Mouse (Mus musculus) liver, postnatal 0 days (tissue): ENCODE data around the gene Pcca. TPM values are rescaled to one million over a fixed set of nuclear protein-coding genes. Genes with fewer than 3 reads are reported as not detected.

Source experiments
- ATAC-seq: fragments of 200-750 bp; cut with Nextera tagmentation; 2 replicates; pipeline ENCODE4 v1.8.0; 2017; ENCODE audit warnings: mild to moderate bottlenecking, moderate library complexity
- DNase-seq: peaks from one replicate; pipeline ENCODE4 v3.0.0-alpha.2; 2016
- H3K27ac ChIP-seq: fragments of 300-500 bp; sonication (generic); 2 replicates; pipeline ENCODE4 v1.5.1; 2014; ENCODE audit warnings: antibody characterized with exemption, moderate library complexity, mild to moderate bottlenecking, low read depth
- H3K27me3 ChIP-seq: fragments of 300-500 bp; sonication (generic); 2 replicates; pipeline ENCODE4 v1.6.1; 2014; ENCODE audit warnings: low read length, control low read depth, mixed read lengths; ENCODE audit not compliant: insufficient read depth
- H3K36me3 ChIP-seq: fragments of 300-500 bp; sonication (generic); replicated peaks from 2 replicates; pipeline ENCODE4 v1.6.1; 2014; ENCODE audit warnings: mild to moderate bottlenecking, control low read depth, low read length, moderate library complexity, mixed read lengths; ENCODE audit not compliant: insufficient read depth
- H3K4me1 ChIP-seq: fragments of 300-500 bp; sonication (generic); 2 replicates; pipeline ENCODE4 v1.6.1; 2014; ENCODE audit warnings: antibody characterized with exemption, mild to moderate bottlenecking, control low read depth; ENCODE audit not compliant: insufficient read depth
- H3K4me2 ChIP-seq: fragments of 300-500 bp; sonication (generic); 2 replicates; pipeline ENCODE4 v1.6.1; 2014; ENCODE audit warnings: low read depth, mild to moderate bottlenecking, low read length, moderate library complexity, mixed read lengths
- H3K4me3 ChIP-seq: fragments of 300-500 bp; sonication (generic); 2 replicates; pipeline ENCODE4 v1.5.1; 2014; ENCODE audit warnings: low read depth, low read length
- H3K9ac ChIP-seq: fragments of 300-500 bp; sonication (generic); replicated peaks from 2 replicates; pipeline ENCODE4 v1.6.1; 2014; ENCODE audit warnings: mild to moderate bottlenecking, moderate library complexity
- H3K9me3 ChIP-seq: fragments of 300-500 bp; sonication (generic); 2 replicates; pipeline ENCODE4 v1.6.1; 2016; ENCODE audit warnings: mild to moderate bottlenecking, control low read depth, low read length, mixed read lengths
- CTCF ChIP-seq: sonication (generic); IDR thresholded peaks from 2 replicates; pipeline ENCODE4 v1.5.1; 2016; ENCODE audit warnings: antibody characterized with exemption, low read depth
- EP300 ChIP-seq: IDR thresholded peaks from 2 replicates; pipeline ENCODE4 v1.6.1; 2016; ENCODE audit warnings: antibody characterized with exemption, low read depth, mild to moderate bottlenecking
- WGBS: fragments of 180-500 bp; shearing (Covaris S2); extraction: QIAGEN DNeasy Blood & Tissue Kit; methylation state at CpG from one replicate; pipeline ENCODE4 v1.1.7; 2014; ENCODE audit not compliant: insufficient replicate concordance; 5-methylcytosine and 5-hydroxymethylcytosine counted together
- polyA plus RNA-seq: library from polyadenylated mRNA; unstranded; fragments of >200 nt; fragmentation: Nextera tagmentation; extraction: Ambion mirVana; gene quantifications from 2 replicates; pipeline ENCODE4 v1.2.1, GENCODE M21; 2015

Pcca gene
- polyA plus RNA-seq, 1 experiment from 2014 or later, result 31.3 TPM

- ATAC-seq (peak; percentile 75), DNase-seq (peak; percentile 66)
- H3K4me2 ChIP-seq, result no peak overlapping the region
- 4% methylated on average over 6 of the region's 6 CpGs for whole genome bisulfite sequencing
- H3K4me3 ChIP-seq, result no peak overlapping the region
- H3K4me1 ChIP-seq, result no peaks in the 10 kb centered on the region
- H3K27me3 ChIP-seq, result no peaks in the 10 kb centered on the region
- no peak overlapping the region for H3K9ac ChIP-seq
- H3K9me3 ChIP-seq, result no peaks in the 10 kb centered on the region
- TF ChIP-seq EP300 (no peak), CTCF (peak; percentile 95)
- no peak overlapping the region for H3K27ac ChIP-seq
- no peaks in the 10 kb centered on the region; the same call in 1 of the 2 replicates for H3K36me3 ChIP-seq
Observed at GRCm38 (mm10) chr14:122876163-122876562, 342.0 kb downstream of the Pcca start.

- Histone ChIP-seq H3K4me2 (no peak overlapping the region), H3K27ac (no peak overlapping the region)
Observed at GRCm38 (mm10) chr14:122876723-122877122, 342.6 kb downstream of the Pcca start.

GRCm38 (mm10) chr14:122877787-122878186, 343.7 kb downstream of the Pcca start:
- DNase-seq (no peak), ATAC-seq (no peak)
- Histone ChIP-seq H3K36me3 (no peaks in the 10 kb centered on the region; the same call in 1 of the 2 replicates), H3K27me3 (no peaks in the 10 kb centered on the region), H3K4me3 (no peak overlapping the region), H3K4me2 (no peak overlapping the region), H3K9me3 (no peaks in the 10 kb centered on the region), H3K9ac (no peak overlapping the region), H3K27ac (no peak overlapping the region), H3K4me1 (no peaks in the 10 kb centered on the region)
- 80% methylated on average over 3 of the region's 3 CpGs for WGBS
- TF ChIP-seq CTCF (no peak), EP300 (no peak)

More at GRCm38 (mm10) chr14:122876723-122877122, 342.6 kb downstream of the Pcca start:
- no peak for DNase-seq
- 60% methylated on average over 7 of the region's 7 CpGs for WGBS
- H3K9me3 ChIP-seq, result no peaks in the 10 kb centered on the region
- H3K27me3 ChIP-seq, result no peaks in the 10 kb centered on the region
- H3K4me3 ChIP-seq, result no peak overlapping the region
- no peaks in the 10 kb centered on the region; the same call in 1 of the 2 replicates for H3K36me3 ChIP-seq
- no peak for TF ChIP-seq EP300
- TF ChIP-seq CTCF, result no peak
- no peaks in the 10 kb centered on the region for H3K4me1 ChIP-seq
- peak; percentile 50; the same call in 1 of the 2 replicates for ATAC-seq
- H3K9ac ChIP-seq, result no peak overlapping the region

- TF ChIP-seq EP300 (no peak), CTCF (no peak)
- H3K27ac ChIP-seq, result no peak overlapping the region
- H3K9ac ChIP-seq, result no peak overlapping the region
- no peaks in the 10 kb centered on the region for H3K4me1 ChIP-seq
- DNase-seq, result no peak
- no peak for ATAC-seq
- H3K4me3 ChIP-seq, result no peak overlapping the region
- 75% methylated on average over 7 of the region's 7 CpGs for WGBS
- H3K36me3 ChIP-seq, result no peaks in the 10 kb centered on the region; the same call in 1 of the 2 replicates
- H3K9me3 ChIP-seq, result no peaks in the 10 kb centered on the region
- H3K27me3 ChIP-seq, result no peaks in the 10 kb centered on the region
- H3K4me2 ChIP-seq, result no peak overlapping the region
Observed at GRCm38 (mm10) chr14:122880291-122880690, 346.2 kb downstream of the Pcca start.

GRCm38 (mm10) chr14:122881699-122882098, 347.6 kb downstream of the Pcca start:
- ATAC-seq, result no peak
- Histone ChIP-seq H3K27me3 (no peaks in the 10 kb centered on the region), H3K4me1 (no peaks in the 10 kb centered on the region), H3K9ac (no peak overlapping the region), H3K27ac (no peak overlapping the region), H3K36me3 (peaks cover 6% of the 10 kb centered on the region), H3K4me3 (no peak overlapping the region), H3K4me2 (no peak overlapping the region), H3K9me3 (no peaks in the 10 kb centered on the region)
- WGBS, result 71% methylated on average over 2 of the region's 2 CpGs
- TF ChIP-seq CTCF, result no peak
- no peak for TF ChIP-seq EP300
- DNase-seq, result no peak

GRCm38 (mm10) chr14:122882201-122882639, 348.1 kb downstream of the Pcca start:
- Histone ChIP-seq H3K36me3 (peaks cover 8% of the 10 kb centered on the region), H3K27ac (no peak overlapping the region), H3K4me3 (no peak overlapping the region), H3K27me3 (no peaks in the 10 kb centered on the region), H3K9me3 (no peaks in the 10 kb centered on the region), H3K4me2 (no peak overlapping the region), H3K4me1 (no peaks in the 10 kb centered on the region), H3K9ac (no peak overlapping the region)
- WGBS, result 81% methylated on average over 9 of the region's 9 CpGs
- TF ChIP-seq CTCF, result no peak
- TF ChIP-seq EP300, result no peak
- ATAC-seq, result no peak
- DNase-seq, result no peak
